Mouse (Mus musculus) embryo, embryonic 9.5 days (tissue): ENCODE data around the gene Cpm.
"Not testable (repeated sequence)": the region's sequence is repeated elsewhere in the genome, so short reads cannot be mapped to it uniquely, and the experiment has no call there.

ENCODE experiments used
- DNase-seq: peaks from one replicate; pipeline ENCODE4 v3.0.0-alpha.2; 2017; ENCODE audit errors: extremely low spot score

The Cpm gene

GRCm38 (mm10) chr10:117607051-117607803 lies 22.1 kb upstream of the Cpm start:
- DNase-seq: no peak

DNA sequence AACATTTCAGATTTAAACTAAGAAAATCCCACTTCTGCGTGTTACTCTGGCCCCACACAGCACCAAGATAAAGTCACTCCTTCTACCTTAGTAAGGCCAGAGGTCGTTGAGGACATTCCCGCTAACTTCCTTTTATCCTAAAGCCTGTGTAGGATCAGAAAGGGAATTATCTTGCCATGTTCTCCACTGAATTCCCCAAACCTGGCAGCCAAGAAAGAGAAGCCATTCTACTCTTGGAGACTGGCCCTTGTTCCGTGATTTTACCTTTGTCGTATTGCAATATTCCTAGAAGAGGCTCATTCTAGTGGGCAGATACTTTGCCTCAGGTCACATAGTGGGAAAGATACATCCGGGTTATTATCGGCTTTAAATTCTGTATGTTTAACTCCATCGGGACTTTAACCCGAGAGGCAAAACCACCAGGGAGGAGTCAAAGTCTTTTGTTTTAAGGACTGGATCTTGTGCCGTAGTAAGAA lies 21.5 kb upstream of the Cpm start:
- DNase-seq: no peak

DNA sequence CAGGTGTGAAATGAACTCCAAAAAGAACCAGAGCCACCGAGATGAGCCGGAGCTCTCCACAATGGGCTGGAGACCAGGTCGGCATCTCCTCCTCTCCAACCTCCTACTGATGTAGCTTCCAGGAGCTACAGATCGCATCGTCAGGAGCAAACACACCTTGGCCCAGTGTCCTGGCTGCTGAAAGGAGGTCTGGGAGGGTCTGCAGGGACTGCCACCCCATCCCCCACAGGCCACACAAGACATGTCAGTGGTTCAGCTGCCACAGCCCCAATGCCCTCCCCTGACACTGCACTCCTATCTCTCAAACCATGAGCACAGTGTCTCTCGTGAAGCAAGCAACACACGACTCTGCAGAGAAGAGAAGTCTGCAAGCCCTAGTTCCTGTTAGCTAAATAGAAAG lies 20.8 kb upstream of the Cpm start:
- no peak for DNase-seq

DNA sequence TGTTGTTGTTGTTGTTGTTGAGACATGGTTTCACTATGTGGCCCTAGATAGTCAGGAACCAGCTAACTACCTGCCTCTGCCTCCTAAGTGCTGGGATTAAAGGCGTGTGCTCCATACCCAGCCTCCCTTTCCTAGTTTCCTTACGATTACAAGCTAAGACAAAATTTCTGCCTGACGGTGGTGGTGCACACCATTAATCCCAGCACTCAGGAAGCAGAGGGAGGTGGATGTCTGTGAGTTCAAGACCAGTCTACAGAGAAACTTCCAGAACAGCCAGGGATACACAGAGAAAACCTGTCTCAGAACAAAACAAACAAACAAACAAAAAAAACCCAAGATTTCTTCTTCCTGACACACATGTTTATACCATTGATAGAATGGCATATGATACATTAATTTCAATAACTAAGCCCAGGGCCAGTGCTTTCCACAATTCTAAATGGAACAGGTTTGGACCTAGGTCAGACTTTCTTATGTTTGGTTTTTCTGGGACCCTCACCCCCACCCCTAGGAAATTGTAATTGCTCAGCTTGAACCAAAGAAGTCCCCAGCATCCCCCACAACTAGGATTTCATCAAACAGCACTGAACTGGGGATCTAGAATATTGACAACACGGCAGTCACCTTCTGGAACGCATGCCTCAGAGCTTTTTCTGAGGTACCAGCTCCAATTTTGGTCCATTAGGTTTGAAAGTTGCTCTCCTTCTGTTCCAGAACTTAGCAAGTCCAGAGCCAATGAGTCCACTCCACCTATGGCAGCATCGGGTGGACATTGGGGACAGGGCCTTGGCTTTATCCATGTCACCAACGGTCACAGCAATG lies 20.1 kb upstream of the Cpm start:
- DNase-seq: no peak

DNA sequence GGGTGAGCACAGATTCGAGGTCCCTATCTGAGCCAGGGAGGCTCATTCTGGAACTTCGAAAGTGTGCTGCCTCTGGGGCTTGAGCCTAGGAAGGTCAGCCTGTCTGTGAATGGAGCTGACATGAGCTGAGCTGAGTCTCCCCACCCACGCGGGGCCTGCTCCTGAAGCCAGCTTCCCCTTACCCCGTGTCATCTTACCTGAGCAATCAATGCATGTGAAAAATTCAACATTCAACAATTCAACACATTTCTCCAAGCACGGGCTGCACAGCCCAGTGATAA lies 19.6 kb upstream of the Cpm start:
- DNase-seq: no peak

DNA sequence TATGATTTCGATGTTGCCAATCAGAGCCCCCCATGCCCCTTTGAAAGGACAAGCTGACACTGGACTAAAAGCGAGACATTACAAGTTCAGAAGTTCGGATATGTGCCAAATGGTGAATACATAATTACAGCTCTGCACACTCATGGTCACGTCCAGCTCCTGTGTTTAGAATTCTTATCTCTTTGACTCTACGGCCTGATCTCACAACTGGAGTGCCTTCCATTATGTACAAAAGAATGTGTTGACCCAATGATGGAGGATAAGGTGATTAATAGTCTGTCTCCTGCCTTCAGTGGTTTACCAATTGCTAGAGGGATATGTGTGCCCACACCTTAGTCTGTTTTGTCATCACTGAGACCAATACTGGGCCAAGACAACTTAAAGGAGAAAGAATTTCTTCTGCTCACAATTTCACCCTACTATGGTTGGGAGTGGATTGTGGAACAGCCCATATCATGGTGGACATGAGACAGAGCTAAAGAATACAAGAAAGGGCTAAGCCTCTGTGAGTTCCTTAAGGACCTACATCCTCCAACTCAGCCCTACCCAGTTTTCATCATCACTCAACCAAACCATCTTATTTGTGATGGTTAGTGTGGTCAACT lies 19.0 kb upstream of the Cpm start:
- DNase-seq: no peak

DNA sequence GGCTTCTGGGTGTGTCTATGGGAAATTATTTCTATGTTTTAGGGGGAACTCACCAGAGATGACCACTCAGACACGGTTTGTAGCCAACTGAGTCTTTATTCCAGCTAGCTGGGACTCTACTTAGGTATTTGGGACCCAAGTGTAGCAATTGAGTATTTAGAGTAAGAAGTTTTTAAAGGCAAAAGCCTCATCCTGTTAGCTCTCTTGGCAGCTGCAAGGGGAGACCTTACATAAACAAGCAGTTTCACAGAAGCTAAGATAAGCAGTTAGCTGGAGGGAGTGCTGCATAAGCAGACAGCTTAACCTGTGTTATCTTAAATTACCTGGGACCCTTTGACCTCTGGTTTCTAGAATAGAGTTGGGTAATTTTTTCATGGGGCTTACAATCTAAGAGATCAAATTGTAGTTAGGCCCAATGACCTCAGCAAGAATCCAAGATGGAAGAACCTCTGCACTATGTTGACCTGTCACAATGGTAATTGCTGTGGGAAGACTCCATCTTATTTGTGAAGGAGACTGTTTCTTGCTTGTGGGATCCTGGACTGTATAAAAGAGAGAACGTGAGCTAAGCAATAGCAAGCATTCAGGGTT lies 18.4 kb upstream of the Cpm start:
- DNase-seq: no peak

- DNase-seq: no peak
Observed at GRCm38 (mm10) chr10:117611503-117611902, 17.8 kb upstream of the Cpm start.

- DNase-seq: no peak
Observed at GRCm38 (mm10) chr10:117611976-117612375, 17.3 kb upstream of the Cpm start.

GRCm38 (mm10) chr10:117612621-117613584 lies 16.4 kb upstream of the Cpm start:
- DNase-seq: no peak

GRCm38 (mm10) chr10:117613960-117614359 lies 15.3 kb upstream of the Cpm start:
- DNase-seq: no peak

- DNase-seq: no peak
Observed at GRCm38 (mm10) chr10:117614387-117614786, 14.9 kb upstream of the Cpm start.

- DNase-seq: no peak
Observed at GRCm38 (mm10) chr10:117615239-117615638, 14.1 kb upstream of the Cpm start.

- DNase-seq: no peak
Observed at GRCm38 (mm10) chr10:117615746-117616145, 13.6 kb upstream of the Cpm start.

- no peak for DNase-seq
Observed at GRCm38 (mm10) chr10:117616191-117616680, 13.1 kb upstream of the Cpm start.

- DNase-seq: not testable (repeated sequence)
Observed at GRCm38 (mm10) chr10:117616765-117617164, 12.5 kb upstream of the Cpm start.

DNA sequence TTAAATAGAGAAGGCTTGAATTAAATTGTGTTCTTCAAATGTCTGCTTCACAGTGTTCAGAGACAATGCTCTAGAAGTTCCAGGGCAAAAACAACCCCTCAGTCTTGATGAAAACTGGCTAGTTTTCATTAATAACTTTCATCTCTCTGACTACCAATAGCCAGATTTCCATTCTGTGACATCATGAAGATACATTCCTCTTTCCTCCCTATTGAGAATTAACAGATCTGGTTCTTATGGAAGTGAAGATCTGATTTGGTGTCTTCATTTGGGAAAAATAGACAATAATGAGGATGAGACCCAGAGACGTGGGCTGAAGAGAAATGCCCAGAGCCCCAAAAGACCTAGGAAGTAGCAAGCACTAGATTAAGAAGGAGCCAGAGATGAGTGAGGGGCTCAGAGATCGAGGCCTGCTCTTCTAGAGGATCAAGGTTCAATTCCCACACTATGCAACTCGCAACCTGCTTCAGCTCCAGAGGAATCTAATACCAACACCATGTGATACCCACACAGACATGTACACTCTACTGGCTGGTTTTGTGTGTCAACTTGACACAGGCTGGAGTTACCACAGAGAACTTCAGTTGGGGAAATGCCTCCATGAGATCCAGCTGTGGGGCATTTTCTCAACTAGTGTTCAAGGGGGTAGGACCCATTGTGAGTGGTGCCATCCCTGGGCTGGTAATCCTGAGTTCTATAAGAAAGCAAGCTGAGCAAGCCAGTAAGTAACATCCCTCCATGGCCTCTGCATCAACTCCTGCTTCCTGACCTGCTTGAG lies 11.5 kb upstream of the Cpm start:
- DNase-seq: no peak

DNA sequence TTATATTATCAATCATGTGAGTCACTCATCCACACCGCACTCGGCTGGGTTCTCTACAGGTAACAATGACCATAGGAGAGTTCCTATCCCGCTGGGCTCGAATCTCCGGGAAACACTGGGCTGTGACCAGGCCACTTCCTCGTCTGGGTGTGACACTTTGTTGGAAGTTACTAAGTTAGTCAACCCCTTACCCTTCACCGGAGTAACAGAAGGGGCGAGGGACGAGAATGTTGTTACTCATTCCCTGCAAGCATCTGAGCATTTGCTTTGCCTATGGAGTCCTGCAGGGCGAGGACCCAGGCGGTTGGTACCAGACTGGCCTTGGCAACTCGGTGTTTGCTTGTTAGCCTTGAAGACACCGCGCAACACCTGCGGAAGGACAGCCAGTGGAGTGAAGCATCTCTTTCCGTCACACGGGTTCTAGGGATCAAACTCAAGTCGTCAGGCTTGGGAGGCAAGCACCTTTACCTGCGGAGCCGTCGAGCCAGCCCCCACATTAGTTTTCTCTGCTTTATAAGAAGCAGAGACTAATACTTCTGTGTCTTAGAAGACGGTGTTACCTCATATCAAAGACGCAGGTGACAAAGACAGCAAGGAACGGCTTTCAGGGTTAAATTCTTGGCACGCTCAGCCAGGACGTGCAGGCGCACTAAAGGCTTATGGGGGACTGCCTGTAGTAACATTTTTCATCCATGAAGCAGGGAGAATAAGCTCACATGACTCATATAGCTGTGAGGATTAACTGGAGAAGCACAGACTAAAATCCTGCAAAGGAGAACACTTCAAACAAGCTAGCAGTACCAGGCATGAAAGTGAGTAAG lies 10.0 kb upstream of the Cpm start:
- no peak for DNase-seq

DNA sequence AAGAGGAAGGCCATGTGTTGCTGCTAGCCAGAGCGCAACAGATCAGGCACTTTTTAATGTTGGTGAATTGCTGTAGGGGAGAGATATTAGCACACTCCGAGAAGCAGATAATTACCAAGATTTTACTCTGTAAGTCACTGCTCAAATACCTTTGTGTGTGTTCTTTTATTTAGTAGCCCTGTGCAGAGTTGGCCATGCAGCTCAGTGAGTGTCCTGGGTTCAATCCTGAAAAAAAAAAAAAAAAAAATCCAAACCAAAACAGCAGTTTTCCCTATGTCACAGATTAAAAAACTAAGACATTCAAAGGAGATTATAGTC lies 9.5 kb upstream of the Cpm start:
- DNase-seq: no peak

GRCm38 (mm10) chr10:117620530-117620929 lies 8.8 kb upstream of the Cpm start:
- DNase-seq: no peak
